Mouse (Mus musculus) c-Kit-positive CD71-negative TER-119-negative erythroid progenitor cells, embryonic 14.5 days (primary cell): ENCODE data around the gene Rbp1.
A peak's percentile ranks its signal among the peaks of the same experiment; 100 is the strongest.

Experiments
- DNase-seq: peaks from one replicate; pipeline ENCODE4 v3.0.0-alpha.2; 2013; ENCODE audit warnings: low read depth

Gene Rbp1

GRCm38 (mm10) chr9:98422656-98423055 is at the start of gene Rbp1:
Rbp1 (plus strand) TSS chr9:98422961.
- no peak for DNase-seq

DNA sequence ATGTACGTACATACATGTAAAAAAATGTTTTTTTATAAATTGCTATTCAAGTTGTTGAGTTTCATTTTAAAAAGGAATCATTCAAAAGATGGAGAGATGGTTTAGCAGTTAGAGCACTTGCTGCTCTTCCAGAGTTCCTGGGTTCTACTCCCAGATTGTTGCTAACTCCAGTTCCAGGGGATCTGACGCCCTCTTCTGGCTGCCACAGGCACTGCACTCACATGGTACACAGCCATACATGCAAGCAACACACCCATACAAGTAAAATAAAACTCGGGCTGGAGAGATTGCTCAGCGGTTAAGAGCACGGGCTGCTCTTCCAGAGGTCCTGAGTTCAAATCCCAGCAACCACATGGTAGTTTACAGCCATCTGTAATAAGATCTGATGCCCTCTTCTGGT is 49.4 kb upstream of the Rbp1 start:
- DNase-seq = no peak

DNA sequence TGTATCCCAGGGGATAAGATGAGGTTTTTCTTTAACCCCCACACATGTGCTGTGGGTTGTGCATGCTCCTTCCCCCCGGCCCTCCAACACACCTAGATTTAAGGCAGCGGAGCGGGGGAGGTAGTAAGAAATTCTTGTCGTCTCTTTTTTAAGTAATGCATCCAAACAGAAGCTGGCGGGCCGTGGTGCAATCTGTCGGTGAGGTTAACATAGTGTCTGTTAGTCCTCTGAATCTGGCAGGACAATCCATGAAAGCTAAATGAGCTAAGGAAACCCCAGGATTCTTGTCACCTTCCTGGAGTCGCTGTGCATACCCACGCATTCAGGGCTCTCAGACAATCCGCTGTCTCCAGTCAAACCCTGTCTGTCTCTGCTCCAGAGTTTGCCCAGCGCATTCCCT is 47.9 kb upstream of the Rbp1 start:
- no peak for DNase-seq

DNA sequence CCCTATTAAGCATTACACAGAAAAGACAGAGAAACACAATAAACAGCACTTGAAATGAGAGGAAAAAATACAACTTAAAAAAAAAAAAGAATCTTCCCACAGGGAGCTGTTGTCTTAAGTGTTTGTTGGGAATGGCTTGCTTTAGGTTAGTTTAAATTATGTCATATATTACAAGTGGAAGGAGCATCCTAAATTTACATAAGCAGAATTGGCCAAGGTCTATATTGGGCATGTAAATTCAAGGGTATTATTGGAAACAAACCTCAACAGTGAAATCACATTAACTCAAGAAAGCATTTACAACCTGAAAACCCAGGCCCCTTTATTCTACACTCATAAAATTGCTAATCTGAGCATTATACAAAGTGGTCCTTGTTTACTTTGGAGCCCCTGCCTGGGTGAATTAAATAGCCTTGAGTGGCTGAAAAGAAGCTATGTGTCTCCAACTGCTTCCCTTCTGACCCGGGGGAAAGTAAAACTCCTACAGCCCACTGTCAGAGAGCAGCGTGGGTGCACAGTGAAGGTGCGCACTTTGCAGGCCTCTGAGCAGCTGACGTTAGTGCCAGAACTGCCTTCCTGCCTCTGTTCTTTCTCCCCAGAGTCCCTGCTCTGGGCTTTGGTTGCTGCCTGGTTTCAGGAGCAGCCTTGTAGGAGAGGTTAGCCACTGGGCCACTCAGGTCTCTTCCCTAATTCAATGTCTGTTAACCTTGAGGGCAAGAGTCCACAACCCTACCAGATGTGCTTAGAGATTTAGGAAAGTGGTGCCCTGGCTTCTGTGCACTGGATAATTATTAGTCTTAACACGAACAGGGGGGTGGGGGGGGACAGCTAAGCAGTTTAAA is 47.2 kb upstream of the Rbp1 start:
- DNase-seq = no peak

DNA sequence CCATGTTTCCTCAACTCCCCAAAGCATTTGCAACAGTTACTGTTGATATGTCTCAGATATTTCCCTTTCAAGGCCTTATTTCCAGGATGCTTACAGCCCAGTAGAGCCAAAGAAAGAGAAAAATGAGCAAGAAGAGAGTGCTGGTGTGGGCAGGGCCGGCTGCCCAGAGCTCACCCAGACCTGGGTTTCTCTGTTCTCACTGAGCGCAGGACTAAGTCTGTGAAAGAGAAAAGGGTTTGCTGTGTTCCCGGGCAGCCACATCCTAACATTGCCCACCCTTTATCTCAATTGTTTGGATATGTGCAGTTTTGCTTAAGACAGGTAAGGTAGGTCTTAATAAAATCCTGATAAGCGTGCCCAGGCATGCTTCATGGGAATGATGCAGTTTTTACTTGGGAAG is 43.0 kb upstream of the Rbp1 start:
- DNase-seq = no peak

DNA sequence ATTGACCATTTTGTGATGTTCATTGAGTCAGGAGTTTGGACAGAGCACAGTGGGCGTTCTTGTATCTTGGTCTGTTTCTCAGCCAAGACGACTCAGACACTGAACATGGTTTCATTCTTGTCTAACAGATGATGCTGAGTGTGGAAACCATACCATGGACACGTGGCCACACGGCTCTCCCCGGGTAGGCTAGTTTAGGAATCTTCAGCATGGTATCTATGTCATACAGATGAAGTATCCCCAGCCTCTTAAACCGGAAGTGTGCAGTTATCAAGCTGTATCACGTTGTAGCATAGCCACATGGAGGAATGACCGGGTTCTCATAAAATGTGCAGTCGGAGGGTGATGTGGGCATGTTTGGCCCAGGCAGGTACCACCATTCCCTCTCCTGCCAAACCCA is 42.2 kb upstream of the Rbp1 start:
- DNase-seq = no peak

- DNase-seq = no peak
These were observed 34.8 kb upstream of the Rbp1 start for GRCm38 (mm10) chr9:98387741-98388632.

- no peak for DNase-seq
These were observed 34.2 kb upstream of the Rbp1 start for GRCm38 (mm10) chr9:98388633-98388965.

GRCm38 (mm10) chr9:98393496-98393895 is 29.3 kb upstream of the Rbp1 start:
- no peak for DNase-seq

DNA sequence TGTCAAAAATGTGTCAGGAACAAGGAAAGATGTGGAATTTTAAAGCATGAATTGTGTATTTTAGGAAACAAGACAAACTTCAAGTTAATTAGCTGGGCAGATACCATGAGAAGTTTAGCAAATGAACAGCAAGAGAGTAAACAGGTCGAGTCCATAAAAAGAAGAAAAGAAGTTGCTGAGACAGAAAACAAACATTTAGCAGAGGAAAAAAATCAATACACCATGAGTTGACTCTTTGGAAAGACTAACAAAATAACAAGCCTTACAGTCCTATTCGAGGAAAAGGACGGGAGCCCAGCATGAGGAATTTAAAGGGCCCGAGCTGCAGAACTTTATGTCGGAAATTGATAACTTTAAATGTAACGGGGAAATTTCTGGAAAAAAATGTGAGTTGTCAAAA is 25.6 kb upstream of the Rbp1 start:
- DNase-seq = no peak

- no peak for DNase-seq
These were observed 24.9 kb upstream of the Rbp1 start for GRCm38 (mm10) chr9:98397866-98398265.

GRCm38 (mm10) chr9:98400185-98400894 is 22.4 kb upstream of the Rbp1 start:
- DNase-seq = no peak

DNA sequence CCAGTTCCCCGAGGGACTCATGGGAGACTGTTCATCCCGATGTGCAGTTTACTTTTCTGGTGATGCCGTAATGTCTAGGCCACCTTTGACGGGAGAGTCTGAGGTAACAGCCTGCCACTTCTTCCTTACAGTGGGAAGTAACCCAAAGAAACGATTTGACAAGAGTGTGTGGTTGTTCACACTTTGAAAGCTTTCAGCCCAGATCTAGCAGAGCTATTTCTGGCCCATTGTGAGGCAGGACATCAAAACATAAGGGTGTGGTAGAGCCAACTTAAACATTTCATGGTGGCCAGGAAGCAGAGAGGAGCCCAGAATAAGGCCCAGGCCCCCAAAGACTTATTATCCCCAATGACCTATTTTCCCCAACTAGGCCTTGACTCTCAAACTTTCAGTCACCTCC is 21.1 kb upstream of the Rbp1 start:
- no peak for DNase-seq

- no peak for DNase-seq
These were observed 15.0 kb upstream of the Rbp1 start for GRCm38 (mm10) chr9:98407771-98408170.

- DNase-seq = peak; percentile 35
These were observed 13.6 kb upstream of the Rbp1 start for GRCm38 (mm10) chr9:98409137-98409536.

DNA sequence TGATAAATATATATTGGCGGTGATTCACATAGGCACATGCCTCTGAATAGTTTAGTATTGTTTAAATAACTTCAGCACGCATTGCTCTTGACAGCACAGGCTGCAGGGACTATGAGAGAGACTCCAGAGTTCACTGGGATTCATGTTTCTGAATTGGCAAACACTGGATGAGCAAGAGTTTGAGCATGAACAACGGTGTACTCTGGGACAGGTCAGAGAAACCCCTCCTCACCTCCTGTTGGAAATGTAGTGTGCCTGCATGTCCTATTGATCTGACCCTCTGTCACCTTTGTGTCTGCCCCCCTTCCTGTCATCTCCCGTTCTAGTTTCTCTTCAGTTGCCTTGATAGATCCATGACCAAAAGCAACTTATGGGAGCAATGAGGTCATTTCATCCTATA is 7.3 kb upstream of the Rbp1 start:
- no peak for DNase-seq

- no peak for DNase-seq
These were observed 4.8 kb upstream of the Rbp1 start for GRCm38 (mm10) chr9:98417919-98418318.

GRCm38 (mm10) chr9:98418346-98418745 is 4.4 kb upstream of the Rbp1 start:
- DNase-seq = no peak

GRCm38 (mm10) chr9:98420666-98421065 is 2.1 kb upstream of the Rbp1 start:
- no peak for DNase-seq

GRCm38 (mm10) chr9:98421903-98422302 is 858 bp upstream of the Rbp1 start:
- DNase-seq = no peak

- DNase-seq = no peak
These were observed 930 bp downstream of the Rbp1 start for GRCm38 (mm10) chr9:98423691-98424090.

- DNase-seq = no peak
These were observed 1.5 kb downstream of the Rbp1 start for GRCm38 (mm10) chr9:98424291-98424690.
